Mouse (Mus musculus) gastrocnemius, adult 2 months (tissue): ENCODE measurements around the gene Nmrk1. TPM values are rescaled to one million over a fixed set of nuclear protein-coding genes. Genes with fewer than 3 reads are reported as not detected.

Experiments
- DNase-seq: peaks from one replicate; pipeline ENCODE4 v3.0.0; 2022
- H3K27ac ChIP-seq: fragments of 200-600 bp; 2 replicates; pipeline ENCODE4 v1.8.1; 2022; ENCODE audit warnings: mild to moderate bottlenecking
- H3K4me3 ChIP-seq: fragments of 200-600 bp; 2 replicates; pipeline ENCODE4 v1.8.1; 2022; ENCODE audit warnings: mild to moderate bottlenecking, moderate library complexity
- CTCF ChIP-seq: fragments of 200-600 bp; IDR thresholded peaks from 2 replicates; pipeline ENCODE4 v1.8.1; 2022; ENCODE audit warnings: antibody characterized with exemption, mild to moderate bottlenecking, moderate library complexity
- intact Hi-C: fragments of 180-260 bp; cut with DNase I; formaldehyde crosslinking; loops from one replicate; pipeline ENCODE4 v1.15.1; 2025
- total RNA-seq, 2 experiments: library from RNA; stranded (reverse); gene quantifications; 2 replicates each; pipeline ENCODE4 v1.2.3; 2021

The Nmrk1 gene
- total RNA-seq, 2 experiments from 2014 or later, result 2.8 to 3.3 TPM

DNA sequence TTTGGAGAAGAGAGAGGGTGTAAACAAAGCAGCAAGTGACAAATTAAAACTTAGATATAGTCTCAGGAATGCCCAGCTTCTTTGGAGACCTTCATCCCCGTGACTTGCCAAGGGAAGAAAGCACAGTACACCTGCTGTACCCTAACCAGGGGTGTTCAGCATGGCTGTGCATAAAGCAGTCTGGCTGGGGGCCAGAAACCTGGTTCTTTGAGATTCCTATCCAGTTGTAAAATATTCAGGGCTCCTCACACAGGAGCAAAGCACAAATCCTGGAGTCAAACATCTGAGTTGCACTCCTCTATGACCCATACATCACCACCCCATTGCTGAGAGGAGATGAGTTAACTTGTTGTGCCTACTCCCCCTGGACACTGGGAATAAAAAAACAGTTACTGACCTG, 2.2 kb upstream of the Nmrk1 start:
- DNase-seq, result no peak
- peak overlapping the region; percentile 96 for H3K27ac ChIP-seq
- TF ChIP-seq CTCF, result no peak
- peak overlapping the region; percentile 76 for H3K4me3 ChIP-seq
- intact Hi-C loops, result no loop called here

DNA sequence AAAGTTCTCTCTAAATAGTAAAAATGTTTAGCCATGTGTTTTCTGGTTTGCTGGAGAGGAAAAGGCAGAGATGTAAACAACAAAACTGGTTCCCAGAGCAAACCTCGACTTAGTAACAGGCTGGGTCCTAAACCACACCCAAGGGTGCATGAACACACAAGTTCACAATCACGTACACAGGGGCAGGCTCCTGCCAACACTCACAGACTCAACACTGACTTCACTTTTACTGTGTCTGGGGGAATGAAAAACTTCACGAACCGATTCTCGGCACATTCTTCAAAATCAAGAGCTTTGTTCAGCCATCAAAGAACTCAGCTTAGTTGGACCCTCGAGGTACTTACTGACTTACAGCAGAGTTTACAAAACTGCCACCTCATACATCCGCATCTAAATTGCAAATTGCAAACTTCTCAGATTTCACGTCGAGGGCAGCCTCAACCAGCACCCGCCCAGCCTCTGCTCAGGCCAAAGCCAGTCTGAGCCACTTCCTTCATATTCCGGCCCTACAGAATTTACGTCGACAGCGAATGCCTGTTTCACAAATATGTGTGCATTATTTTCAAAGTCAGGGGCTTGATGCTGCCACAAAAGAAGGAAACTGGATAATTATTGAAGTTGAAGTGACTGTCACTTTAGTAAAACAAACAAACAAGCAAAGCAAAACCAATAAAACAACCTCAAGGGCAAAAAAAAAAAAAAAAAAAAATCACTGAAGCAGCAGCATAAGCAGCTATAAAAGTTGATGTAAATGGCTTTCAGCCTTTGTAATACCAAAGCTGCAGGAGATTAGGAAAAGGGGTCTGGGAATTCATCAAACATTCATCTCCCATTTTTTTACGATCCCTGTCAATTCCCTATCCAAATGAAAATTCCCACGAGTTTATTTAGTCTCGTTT, 1.3 kb upstream of the Nmrk1 start:
- DNase-seq, result peak; percentile 55
- peak overlapping the region; percentile 76 for H3K4me3 ChIP-seq
- H3K27ac ChIP-seq, result peak overlapping the region; percentile 96

DNA sequence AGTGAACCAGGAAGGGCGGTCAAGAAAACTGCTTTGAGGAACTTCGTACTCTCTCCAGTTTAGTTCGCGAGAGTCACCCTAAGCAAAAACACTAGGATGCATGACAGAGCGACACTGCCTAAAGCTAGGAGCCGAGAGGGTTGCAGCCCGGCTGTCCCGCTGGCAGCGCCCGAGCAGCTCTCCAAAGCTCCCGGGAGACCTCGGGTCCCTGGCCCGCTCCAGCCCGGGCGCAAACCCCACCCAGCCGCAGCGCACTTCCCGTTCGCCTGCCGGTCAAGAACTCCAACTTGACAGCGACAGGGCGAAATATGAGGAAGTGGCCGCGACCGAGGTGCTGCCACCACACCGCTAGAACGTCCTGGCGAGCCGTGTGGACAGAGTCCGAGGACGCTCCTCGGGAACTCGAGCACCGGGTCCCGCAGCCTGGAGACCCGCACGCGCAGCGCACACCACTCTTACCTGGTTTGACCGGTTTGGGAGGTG, 548 bp upstream of the Nmrk1 start:
- Histone ChIP-seq H3K27ac (peak overlapping the region; percentile 96), H3K4me3 (peak overlapping the region; percentile 76)
- DNase-seq, result peak; percentile 88
- intact Hi-C loops, result no loop called here
- 0 out of 2 replicates have a peak, but pooled peaks have one; percentile 0 for TF ChIP-seq CTCF

More for the DNA sequence above, 1.3 kb upstream of the Nmrk1 start:
- no peak for TF ChIP-seq CTCF
- intact Hi-C loops, result no loop called here

DNA sequence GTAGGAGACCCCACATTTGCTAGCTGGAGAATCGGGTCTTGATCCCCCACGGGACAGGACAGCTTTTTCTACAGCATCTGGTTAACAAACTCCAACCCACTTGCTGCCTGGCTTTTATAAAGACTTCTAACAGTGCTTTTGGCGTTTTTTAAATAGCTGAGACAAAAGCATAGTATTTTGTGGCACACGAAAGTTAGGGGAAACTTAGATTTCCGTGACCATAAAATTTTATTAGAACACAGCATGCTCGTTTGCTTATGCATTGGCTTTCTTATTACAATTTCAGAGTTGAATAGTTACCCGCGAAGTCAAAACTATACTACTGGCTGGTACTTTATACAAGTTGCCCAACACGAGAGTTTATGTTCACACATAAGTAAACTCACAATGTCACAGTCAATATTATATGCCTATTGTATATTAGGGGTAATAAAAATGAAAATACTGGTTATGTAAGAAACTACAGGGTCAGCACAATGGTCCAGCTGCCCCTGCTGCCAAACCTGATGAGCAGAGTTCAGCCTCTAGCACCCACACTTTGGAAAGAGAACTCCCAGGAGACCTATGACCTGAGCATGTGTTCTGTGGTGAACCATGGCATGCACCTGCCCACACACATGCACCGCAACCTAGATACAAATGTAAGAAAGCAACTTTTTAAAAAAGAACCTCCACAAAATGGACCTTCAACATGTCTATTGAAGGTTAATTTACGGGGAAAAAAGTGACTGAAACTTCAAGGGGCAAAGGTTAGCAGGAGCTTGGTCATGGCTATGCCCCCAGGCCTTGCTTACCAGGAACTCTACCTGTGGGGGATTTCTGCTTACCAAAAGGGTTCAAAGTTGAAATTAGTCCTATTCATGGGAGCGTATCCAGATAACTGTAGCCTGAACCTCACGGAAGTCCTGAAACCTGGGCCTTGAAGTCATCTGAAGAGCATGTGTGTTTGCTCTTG, 758 bp downstream of the Nmrk1 start:
- intact Hi-C loops, result no loop called here
- no peak for DNase-seq
- peak overlapping the region; percentile 96 for H3K27ac ChIP-seq
- peak overlapping the region; percentile 76 for H3K4me3 ChIP-seq
- no peak for TF ChIP-seq CTCF

DNA sequence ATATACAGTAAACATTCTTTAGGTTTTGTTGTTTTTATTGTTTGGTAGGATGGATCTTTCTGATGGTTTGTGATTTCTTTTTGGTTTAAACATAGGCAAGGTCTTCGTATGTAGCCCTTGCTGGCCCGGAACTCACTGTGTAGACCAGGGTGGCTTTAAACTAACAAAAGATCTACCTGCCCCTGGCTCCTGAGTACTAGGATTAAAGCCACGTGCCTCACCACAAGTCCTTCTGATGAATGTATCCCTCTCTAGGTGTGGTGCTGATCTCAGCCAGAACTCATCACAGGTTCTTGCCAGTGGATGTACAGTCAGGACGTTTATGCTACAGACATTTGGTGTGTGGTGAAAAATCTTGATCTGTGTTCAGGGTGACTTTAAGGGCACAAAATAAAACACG, 6.2 kb downstream of the Nmrk1 start:
- Histone ChIP-seq H3K4me3 (no peak overlapping the region), H3K27ac (no peak overlapping the region)
- DNase-seq, result no peak
- intact Hi-C loops, result loop anchor here (2.0 kb wide), 2 partner anchors 33 to 75 kb away; partner anchors contain the start of genes Carnmt1 and D030056L22Rik
- no peak for TF ChIP-seq CTCF

DNA sequence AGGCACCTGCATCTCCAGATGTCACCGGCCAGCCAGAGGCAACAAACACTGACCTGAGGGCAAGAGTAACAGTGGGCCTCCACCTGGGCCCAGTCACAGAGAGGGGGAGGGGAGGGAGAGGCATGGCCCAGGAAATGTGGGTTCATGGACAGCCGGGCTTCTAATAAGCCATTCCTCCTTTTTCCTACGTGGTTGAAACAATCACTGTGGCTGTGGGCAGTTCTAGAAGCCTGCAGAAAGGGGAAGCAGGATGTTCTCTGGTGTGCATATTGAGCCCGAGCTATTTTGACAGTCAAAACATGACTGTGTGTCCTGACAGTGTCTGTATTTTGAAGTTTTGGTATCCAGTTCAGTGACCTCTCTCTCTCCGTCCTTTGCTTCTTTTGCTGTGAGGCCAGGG, 7.2 kb downstream of the Nmrk1 start:
- no peak overlapping the region for H3K27ac ChIP-seq
- intact Hi-C loops, result loop anchor here (2.0 kb wide), 2 partner anchors 32 to 74 kb away; partner anchors contain the start of genes Carnmt1 and D030056L22Rik
- no peak overlapping the region for H3K4me3 ChIP-seq
- no peak for DNase-seq
- no peak for TF ChIP-seq CTCF

DNA sequence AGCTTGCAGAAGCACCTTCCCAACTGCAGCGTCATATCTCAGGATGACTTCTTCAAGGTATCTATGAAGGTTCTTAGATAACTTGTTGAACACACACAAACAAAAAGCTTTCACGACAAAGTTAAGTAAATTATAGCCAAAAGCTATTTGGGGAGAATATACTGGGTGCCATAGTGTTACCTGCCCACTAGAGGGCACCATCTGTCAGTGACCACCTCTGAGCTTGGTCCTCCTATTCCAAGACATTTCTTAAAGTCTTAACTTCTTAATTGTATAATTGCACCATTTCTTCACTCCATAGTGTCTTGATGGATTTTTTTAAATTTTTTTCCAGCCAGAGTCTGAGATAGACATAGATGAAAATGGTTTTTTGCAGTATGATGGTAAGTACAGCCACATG, 7.8 kb downstream of the Nmrk1 start:
- intact Hi-C loops, result loop anchor here (2.0 kb wide), 2 partner anchors 31 to 73 kb away; partner anchors contain the start of genes Carnmt1 and D030056L22Rik

DNA sequence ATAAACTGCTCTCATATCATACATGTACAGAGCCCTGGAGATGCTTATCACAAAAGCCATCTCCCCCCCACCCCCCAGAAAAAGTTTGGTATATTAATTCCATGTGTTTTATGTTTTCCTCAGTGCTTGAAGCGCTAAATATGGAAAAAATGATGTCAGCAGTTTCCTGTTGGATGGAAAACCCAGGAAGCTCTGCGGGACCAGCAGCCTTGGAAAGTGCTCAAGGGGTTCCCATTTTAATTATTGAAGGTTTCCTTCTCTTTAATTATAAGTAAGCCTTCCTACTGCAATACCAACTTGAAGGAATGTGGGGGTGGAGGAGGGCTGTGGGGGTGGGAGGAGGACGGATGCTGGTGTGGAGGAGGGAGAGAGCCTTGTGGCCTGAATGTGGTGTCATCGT, 9.3 kb downstream of the Nmrk1 start:
- DNase-seq, result no peak
- TF ChIP-seq CTCF, result no peak
- Histone ChIP-seq H3K27ac (no peak overlapping the region), H3K4me3 (no peak overlapping the region)
- intact Hi-C loops, result no loop called here

More for the DNA sequence above, 7.8 kb downstream of the Nmrk1 start:
- peak; percentile 80 for TF ChIP-seq CTCF
- no peak for DNase-seq
- no peak overlapping the region for H3K27ac ChIP-seq
- no peak overlapping the region for H3K4me3 ChIP-seq

DNA sequence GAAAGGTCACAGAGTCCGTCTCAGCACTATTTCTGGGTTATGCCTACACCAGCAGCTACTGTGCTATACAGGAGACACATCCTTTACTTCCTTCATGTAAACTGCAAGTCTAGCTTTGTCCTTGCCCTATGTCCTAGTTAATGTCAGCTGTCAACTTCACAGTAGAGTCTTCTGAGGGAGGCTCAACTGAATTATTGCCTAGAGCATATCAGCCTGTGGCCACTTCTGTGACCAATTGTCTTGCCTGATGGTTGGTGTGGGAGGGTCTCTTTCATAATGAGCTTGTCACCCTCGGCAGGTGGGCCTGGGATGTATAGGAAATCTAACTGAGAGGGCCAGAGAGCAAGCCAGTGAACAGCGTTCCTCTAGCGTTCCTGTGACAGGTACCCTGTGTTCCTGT, 11.7 kb downstream of the Nmrk1 start:
- Histone ChIP-seq H3K27ac (peak overlapping the region; percentile 13; the same call in 1 of the 2 replicates), H3K4me3 (no peak overlapping the region)
- intact Hi-C loops, result no loop called here
- no peak for TF ChIP-seq CTCF
- DNase-seq, result no peak

DNA sequence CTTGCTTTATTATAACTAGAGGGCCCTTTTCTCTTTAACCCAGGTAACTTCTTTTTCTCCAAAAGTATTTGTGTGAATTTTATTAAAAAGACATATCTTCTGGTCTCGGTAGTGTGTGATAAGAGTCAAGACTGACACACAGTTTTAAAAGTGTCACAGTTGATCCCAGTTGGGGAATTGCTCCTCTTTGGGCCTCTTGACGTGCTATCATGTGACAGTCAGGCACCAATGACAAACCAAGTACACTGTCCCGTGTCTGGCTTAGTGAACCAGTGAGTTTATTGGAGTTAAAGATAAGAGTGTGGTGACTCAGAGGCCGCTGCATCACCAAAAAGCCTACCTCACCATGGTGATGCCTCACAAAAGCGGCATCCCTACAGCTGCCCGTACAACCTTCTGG, 12.3 kb downstream of the Nmrk1 start:
- TF ChIP-seq CTCF, result no peak
- no peak for DNase-seq
- intact Hi-C loops, result no loop called here
- H3K27ac ChIP-seq, result no peak overlapping the region
- no peak overlapping the region for H3K4me3 ChIP-seq

DNA sequence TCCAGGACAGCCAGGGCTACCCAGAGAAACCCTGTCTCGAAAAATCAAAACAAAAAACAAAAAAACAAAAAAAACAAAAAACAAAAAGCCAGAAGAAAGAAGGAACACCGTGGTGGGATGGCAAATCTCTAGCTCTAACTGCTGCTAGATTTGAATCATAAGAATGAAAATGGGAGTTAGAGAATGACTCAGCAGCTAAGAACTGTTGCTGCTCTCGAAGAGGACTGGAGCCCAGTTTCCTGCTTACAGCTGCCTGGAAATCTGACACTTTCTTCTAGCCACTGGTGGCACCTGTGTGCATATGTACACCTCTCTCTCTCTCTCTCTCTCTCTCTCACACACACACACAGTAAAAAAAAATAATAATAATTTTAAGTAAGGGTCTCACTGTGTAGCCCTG, 14.6 kb downstream of the Nmrk1 start:
- intact Hi-C loops, result no loop called here
- no peak for DNase-seq
- Histone ChIP-seq H3K4me3 (no peak overlapping the region), H3K27ac (peak overlapping the region; percentile 92)
- TF ChIP-seq CTCF, result no peak

DNA sequence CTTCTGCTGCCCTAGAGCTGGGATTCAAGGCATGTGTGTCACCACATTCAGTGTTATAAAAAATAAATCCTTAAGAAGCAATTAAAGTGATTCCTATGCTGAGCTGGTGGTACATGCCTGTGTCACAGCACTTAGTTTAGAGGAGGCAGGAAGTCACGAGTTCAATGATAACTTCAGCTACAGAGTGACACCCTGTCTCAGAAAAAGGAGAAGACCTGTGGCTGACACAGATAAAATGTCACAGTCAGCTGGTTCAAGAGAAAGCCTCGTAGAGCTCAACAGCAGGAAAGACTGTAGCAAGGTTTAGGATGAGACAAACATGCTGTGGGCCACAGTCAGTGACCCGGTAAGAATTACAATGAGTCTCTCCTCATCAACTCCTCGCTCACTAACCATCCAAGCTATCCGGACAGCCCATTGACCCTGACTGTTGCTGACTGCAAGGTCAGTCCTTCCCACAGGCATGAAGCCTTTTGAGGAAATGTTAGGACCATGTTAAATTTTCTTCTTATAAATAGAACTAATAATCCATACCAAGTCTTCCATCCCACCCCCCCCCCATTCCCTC, 15.2 kb downstream of the Nmrk1 start:
- no peak for DNase-seq
- no peak for TF ChIP-seq CTCF
- intact Hi-C loops, result no loop called here
- no peak overlapping the region for H3K4me3 ChIP-seq
- H3K27ac ChIP-seq, result peak overlapping the region; percentile 92
